Mouse (Mus musculus) left cerebral cortex, adult 9 months (tissue): ENCODE results near the gene Tnks1bp1.

Source experiments
- DNase-seq, 2 experiments: peaks; one replicate each; pipeline ENCODE4 v3.0.0; 2022; ENCODE audit warnings: low spot score in 2 of 2

Gene Tnks1bp1

DNA sequence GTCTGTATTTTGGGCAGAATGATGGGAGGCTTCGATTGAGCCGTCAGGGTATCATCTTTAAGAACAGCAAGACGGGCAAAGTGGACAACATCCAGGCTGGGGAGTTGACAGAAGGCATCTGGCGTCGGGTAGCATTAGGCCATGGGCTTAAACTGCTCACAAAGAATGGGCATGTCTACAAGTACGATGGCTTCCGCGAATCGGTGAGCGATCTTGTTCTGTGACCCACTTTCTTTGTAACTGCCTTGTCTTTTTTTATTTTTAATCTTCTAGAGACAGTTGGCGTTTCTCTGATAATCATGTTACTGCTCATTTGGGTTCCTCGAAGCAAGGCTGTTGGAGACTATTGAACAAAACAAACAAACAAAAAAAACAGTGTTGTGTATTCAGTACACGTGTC, 9.5 kb upstream of the Tnks1bp1 start:
- no peak for DNase-seq

DNA sequence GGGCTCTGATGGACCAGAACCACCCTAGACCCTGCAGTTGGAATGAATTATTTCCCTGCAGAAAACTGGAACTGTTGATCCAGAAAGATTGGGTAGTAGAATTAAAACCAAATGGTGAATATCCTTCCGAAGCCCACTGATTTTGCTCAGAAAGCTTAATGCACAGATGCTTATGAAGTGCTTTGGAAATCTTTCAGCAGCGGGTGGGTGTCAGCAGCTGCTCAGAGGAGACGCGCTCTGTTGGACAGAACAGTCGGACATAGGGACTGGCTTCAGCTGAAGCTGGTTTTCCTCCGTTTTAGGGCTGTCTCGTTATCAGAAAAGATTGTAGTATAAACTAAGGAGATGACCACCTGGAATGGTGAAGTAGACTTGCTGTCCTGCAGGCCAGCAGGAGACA, 4.2 kb upstream of the Tnks1bp1 start:
- no peak for DNase-seq

DNA sequence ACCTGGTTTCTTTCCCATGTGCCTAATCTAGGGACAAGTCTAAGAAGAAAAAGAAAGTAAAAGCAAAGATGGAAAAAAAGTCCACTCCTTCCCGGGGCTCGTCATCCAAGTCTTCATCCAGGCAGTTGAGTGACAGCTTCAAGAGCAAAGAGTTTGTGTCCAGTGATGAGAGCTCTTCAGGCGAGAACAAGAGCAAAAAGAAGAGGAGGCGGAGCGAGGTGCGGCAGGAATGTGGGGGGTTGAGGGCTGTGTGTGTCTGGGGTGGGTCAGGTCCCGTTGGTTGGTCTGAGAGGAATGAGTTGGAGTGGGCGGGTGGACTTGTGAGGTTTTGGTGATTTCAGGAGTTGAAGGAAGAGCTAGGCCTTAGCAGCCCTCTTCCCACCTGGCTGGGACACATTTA, 1.6 kb upstream of the Tnks1bp1 start:
- no peak for DNase-seq

DNA sequence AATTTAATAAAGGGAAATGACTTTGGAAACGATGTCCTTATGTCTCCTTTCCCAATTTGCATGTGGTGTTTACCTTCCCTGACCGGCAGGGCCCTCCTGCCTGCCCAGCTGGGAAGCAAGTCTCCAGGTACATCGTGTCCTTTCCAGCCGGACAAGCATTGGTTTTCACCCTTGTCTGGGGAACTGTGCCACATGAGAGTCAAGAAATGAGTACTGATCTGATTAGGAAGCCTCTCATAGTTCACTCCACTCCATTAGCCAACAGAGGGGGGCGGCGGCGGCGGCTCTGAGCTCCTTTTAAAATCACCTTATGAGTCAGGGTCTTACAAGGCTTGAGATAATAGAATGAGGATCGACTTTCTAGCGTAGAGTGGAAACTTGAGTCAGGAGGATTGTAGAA, 741 bp upstream of the Tnks1bp1 start:
- no peak for DNase-seq

DNA sequence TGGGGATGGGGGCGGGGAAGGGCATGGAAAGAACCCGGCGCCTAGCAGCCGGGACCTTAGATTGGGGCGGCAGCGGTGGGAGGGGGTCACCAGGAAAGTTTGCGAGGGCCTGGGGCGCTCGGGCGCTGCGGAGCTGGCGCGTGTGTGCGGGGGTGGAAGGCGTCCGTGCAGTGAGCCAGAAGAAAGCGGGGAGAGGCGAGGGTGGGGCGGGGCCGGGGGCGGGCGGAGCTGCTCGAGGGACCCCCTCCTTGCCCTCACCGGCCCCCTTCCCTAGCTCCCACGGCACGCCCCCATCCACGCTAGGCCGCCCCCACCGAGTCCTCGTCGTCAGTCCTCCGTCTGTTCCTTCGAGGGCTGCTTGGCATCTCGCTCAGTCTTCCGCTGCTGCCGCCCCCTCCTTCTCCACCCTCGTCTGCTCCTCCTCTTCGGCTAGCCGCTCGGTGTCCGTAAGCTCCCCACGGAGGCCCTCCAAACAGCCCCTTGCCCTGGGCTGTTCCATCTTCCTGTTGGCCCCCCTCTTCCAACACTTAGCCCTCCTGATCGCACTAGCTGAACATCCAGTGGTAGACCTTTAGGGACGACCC, 438 bp downstream of the Tnks1bp1 start:
- DNase-seq, result peak in 1 of 2 experiments; percentile 70

DNA sequence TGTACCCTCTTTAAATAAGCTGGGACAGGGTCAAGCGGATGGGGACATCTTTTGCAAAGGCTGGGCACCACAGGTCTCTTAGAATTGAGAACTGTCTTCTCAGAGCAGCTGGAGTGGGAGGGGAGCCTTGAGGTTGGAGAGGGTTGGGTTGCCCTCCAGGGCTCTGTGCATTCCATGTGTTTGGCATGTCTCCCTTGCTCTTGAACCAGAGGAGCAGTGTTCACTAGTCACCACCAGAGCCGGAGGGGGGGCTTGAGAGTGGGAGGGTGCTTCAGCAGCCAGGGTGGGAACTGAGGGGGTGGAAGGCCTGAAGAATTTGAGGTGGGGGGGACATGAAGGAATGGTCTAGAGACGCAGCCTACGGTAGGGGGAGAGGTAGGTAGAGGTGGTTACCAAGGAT, 1.5 kb downstream of the Tnks1bp1 start:
- DNase-seq, result no peak

DNA sequence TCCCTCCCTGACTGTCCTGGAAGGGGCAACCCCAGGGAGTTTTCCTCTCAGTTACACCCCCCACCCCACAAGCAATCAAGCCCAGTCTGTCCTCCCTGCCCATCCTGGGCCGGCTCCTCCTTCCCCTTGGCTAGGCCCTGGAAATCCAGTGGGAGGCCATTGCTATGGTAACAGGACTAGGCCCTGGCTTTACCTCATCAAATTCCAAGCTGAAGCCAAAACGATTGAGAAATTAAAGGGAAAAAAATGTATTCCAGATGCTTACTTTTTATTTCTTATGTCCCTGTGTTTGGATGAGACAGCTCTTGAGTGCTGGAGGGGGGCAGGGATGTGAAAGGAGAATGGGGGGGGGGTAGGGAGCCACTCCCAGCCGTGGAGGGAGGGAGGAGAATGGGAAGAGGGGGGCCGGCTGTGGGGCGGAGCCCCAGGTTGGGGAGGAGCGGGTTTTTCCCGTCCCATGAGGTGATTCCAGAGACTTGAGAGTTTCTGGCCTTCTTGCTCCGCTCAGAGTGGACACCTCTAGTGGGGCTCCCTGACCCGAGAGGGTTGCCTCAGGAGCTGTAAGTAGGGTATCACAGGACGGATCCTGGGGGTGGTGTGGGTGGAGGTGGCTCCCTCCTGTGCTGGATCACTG, 2.3 kb downstream of the Tnks1bp1 start:
- DNase-seq, result peak in 1 of 2 experiments; percentile 61

DNA sequence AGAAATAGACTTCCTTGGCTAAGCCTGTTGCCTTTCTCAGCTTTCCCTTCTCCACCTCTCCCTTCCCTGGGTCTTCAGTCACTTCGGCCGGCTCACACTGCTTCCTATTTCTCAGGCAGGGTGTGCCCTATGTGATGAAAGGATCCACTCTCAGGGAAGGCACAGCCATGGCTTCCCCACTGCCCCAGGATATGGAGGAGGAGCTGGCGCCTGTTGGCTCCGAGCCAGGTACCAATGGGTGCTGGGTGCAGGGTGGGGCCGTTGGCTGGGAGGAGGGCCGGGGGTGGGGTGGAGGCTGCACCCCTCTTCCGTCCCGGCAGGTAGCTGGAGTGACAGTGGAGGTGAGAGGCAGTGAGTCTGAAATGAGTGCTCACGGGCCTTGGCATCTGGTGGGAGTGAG, 2.9 kb downstream of the Tnks1bp1 start:
- no peak for DNase-seq

DNA sequence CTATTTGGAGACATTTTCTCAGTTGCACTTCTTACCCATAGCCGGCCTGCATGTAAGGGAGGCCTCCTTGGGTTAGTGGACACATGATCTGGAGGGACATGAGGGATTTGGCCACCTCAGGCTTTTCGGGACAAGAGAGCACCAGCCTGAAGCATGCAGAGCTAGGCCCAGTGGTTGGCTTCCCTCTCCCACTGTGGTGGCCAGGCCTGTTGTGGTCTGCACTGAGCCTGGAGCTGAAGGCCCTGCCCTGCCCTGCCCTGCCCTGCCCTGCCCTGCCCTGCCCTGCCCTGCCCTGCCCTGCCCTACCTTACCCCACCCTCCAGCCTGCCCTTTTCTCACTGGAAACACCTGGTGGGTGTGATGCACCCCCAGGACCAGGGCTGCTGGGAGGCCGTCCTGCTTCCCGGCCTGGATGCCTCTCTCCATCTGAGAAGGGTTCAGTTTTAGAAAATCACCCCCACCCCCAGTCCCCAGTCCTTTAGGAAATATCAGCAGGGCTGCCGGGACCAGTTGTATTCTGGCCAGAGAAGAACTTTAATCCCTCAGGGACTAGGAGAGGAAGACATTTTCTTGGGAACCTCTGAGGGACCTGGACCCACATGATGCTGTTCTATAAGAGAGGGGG, 5.5 kb downstream of the Tnks1bp1 start:
- DNase-seq, result no peak

DNA sequence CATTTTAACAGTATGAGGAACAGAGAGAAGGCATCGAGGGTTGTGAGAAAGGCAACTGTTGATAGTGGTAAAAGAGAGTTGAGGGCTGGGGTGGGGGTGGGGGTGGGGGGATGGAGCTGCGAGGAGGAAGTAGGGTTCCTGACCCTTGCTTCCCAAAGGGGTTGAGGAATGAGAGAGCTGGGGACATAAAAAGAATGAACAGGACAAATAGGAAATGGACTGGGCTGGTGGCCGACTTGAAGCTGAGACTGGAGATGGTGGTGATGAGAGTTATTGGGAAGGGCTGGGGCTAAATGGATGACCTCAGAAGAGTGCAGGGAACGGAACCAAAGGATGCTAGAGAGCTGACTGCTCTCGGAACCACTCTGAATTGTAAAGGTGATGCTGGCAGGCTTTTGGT, 8.9 kb downstream of the Tnks1bp1 start:
- no peak for DNase-seq

DNA sequence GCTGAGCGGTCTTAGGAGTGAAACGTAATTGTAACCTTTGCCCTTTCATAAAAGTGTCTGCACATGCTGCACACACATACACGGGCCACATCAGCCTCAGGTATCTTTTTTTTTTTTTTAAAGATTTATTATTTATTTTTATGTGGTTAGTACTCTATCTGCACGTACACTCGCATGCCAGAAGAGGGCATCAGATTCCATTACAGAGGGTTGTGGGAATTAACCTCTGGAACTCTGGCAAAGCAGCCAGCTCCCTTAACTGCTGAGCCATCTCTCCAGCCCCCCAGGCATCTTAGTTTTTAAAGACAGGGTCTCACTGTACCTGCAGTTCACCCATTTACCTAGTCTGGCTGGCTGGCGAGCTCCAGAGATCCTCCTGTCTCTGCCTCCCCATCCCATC, 11.9 kb downstream of the Tnks1bp1 start:
- no peak for DNase-seq

DNA sequence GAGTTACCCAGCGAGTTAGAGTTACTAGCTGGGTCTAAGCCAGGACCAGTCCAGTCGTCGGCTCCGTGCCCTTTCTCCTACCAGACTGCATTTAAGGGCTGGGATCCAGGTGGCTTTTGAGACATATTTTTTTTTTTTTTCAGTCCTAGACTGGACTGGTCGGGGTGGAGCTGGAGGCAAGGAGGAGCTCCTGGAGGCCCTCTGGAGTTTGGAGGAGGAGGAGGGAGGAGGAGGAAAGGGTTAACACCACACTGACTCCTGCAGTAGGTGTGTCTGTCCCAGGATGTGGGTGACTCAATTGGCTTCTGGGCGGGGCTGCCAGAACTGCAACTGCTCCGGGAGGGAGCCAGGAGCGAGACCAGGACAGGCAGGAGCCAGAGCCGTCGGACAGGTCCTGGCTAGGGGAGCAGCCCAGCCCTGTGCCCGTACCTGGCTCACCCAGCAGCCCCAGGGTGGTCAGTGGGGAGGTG, 12.8 kb downstream of the Tnks1bp1 start:
- DNase-seq, result no peak

DNA sequence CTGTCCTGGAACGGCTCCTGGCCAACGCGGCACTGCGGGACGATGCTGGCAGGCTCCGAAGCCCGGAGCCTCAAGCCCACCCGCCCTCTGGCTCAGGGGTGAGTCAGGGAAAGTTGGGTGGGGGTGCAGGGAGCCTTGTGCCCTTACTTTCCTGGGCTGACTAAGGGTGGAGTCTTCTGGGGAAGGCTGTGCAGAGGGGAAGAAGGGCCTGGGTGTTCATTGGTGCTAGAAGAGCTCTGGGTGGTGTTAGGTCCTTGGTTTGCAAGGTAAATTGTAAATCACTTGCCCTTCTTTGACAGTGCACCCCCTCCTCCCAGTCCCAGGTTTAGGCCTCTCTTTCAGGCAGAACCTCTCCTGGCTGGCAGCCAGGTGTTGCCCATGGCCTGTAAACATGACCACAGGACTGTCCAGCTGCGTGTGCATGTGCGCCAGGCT, 13.3 kb downstream of the Tnks1bp1 start:
- no peak for DNase-seq

DNA sequence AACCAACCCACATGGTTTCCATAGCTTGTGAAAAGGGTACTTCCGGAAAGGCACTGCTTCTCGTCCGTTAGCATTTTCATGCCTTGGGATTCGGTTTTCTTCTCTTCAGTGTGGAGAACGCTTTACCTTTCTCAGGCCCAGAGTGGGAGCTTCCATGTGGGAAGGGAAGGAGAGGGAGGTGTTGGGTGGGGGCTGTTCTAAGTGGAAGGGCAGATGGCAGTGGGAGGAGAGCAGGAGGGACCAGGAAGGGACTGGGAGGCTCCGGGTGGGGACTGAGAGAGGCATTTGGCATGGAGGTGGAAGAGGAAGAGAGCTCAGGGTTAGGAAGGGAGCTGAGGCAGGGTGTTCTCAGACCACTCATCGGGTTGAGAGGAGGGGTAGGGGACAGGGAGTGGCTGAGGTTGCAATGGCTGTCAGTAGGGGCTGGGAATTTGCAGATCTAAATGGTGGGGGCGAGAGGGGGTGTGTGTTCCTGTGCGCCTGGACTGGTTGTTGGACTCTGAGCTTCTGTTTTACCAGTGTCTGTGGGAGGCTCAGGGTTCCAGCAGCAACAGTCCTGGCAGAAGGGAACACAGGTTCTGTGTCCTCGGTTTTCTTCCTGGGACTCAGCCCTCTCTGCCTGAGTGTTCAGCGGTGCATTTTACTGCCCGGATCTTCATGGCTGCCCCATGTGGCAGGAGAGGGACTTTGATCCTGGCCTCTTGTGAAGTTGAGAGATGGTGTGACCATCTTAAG, 17.5 kb downstream of the Tnks1bp1 start:
- DNase-seq, result peak in 1 of 2 experiments; percentile 68

DNA sequence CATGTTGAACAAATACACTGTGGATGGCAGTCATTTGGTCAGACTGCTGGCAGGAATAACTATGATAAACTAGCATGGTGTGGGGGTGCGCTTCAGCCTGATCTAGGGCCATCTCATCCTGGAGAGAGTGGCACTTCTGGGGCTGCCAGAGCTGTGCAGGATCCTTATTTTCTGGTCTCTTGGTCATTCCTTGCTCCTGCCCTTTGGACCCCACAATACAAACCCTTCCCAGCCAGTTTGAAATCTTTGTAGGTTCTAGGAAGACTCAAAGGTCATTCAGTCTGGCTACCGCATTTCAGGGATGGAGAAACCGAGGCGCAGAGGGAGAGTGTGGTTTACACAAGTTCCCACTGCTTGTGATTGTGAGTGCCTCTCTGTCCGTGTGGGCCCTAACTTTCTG, 19.1 kb downstream of the Tnks1bp1 start:
- no peak for DNase-seq

DNA sequence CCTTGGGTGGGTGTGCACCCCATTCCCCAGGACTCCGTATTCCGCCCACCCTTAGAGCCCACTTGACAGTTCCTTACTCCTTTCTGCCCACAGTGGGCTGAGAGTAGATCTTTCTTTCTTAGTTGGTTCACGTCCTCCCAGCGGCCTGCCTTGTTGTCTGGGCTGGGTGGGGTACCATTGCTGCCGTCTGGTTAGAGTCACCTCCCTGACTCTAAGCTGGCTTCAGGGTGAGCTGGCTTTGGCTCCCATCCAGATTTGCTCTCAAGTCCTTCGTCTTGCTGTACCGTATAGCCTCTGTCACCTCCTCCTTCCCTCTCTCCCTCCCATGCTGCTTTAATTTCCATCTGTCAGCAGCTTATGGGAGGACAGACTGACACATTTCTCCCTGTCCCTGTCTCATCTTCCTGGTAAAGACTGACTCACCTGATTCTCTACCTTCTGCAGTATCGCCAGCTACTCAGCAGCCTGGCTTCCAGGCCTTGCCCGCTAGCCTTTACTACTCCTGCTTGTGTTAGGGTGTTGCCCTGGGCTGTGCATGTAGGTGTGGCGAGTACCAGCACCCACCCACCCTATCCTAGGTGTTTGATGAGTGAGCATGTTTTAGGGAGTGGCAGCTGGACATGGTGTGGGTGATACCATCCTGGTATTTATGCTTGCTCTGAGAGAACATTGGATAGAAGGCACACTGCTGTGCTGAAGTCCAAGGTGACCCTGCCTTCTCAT, 20.2 kb downstream of the Tnks1bp1 start:
- no peak for DNase-seq

DNA sequence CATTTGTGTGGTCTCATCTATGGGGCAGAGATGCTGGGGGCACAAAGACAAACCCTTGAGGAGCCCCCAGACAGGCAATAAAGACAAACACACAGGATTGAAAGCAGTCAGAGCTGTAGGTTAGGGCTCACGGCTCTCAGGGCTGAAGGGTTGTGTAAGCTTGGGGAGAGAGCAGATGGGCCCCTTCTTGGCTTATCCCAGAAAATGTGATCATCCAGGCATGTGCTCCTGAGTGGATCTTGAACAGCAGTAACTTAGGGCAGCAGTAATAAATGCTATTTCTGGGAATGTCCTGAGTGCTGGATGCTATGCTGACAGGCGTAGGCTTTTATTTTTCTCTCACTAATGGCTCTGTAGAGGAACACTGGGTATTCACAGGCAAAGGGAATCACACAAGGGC, 20.8 kb downstream of the Tnks1bp1 start:
- no peak for DNase-seq

DNA sequence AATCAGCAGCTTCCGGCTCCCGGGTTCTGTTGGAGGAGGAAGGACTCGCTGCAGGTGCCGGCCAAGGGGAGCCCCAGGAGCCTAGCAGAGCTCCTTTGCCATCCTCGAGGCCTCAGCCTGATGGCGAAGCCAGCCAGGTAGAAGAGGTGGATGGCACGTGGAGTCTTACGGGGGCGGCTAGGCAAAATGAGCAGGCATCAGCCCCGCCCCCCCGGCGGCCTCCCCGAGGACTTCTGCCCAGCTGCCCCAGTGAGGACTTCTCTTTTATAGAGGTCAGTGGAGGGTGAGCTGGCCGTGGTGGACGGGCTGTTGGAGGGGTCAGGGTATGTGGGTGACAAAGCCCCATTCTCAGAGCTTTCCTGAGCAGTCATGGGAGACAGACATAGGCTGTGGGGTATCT, 22.3 kb downstream of the Tnks1bp1 start:
- DNase-seq, result no peak

DNA sequence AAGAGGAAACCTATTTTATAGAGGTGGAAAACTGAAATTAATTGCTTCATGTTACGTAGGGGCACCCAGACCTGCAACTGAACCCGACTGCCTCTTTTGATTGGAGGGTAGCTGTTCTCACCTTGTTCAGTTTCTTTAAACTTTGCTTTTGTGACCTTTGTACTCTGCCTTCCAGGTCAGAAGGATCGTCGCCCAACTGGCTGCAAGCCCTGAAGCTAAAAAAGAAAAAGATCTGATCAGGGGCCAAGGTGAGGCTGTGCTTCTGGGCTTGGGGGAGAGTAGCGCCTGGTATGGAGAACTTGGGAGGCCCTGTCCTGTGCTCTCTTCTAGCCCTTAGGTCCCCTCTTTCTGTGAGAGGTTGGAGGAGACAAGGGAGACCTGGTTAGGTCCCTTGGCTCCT, 24.1 kb downstream of the Tnks1bp1 start:
- DNase-seq, result no peak

DNA sequence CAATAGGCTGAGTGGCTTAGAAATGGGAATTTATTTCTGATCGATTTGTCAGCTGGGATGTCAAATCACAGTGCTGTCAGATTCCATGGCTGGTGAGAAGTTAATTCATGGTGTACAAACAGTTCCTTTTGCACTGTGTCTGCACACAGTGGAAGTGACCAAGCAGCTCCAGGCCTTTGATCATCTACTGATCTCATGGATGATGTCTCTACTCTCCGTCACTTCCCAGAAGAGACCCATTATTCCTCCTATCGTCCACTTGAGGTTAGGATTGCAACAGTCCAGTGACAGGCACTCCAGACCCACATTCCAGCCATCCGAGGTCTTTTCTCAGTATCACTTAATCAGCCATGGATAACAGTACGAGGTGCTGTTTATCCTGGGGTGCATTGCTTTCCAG, 25.9 kb downstream of the Tnks1bp1 start:
- no peak for DNase-seq

DNA sequence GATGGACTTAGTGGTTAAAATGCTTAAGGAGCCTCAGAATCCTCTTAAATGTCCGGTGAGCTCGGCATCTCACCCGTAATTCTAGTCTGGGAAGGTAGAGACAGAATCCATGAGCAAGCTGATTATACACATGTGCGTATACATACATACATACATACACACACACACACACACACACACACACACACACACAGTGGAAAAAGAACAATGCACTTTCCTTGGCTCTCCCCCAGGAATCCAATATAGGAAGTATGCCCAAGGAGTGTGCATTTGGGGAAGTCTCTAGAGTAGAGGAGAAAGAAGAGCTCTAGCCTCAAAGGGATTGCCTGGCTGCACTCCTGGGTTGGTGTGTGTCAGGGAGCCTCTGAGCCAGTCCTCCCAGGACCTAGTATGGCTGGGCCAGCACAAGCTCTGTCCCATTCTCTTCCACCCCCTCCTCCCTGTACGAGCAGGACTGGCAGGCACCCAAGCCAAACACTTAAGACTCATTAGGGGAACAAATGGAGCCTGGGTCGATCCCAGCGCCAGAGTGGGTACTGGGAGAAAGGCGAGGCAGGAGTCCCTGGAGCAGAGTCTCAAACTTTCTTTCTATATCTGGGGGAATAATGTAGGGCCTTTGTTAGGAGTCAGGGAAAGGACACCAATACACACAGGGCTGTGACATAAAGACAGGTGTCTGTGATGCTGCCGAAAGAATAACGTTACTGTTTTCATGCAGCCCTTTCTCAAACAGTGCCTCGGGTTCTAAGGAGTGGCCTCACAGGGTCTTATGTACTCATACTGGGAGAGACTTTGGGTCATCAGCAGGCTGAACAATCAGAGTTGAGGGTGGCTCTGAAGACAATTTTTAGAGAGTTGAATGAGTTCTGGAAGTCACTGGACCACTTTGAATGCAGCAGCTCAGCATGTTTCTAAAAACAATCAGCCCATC, 41.2 kb downstream of the Tnks1bp1 start:
- no peak for DNase-seq
